Comparison of ENCODE assay signal across 16 mouse cellular contexts in the genomic region with DNA sequence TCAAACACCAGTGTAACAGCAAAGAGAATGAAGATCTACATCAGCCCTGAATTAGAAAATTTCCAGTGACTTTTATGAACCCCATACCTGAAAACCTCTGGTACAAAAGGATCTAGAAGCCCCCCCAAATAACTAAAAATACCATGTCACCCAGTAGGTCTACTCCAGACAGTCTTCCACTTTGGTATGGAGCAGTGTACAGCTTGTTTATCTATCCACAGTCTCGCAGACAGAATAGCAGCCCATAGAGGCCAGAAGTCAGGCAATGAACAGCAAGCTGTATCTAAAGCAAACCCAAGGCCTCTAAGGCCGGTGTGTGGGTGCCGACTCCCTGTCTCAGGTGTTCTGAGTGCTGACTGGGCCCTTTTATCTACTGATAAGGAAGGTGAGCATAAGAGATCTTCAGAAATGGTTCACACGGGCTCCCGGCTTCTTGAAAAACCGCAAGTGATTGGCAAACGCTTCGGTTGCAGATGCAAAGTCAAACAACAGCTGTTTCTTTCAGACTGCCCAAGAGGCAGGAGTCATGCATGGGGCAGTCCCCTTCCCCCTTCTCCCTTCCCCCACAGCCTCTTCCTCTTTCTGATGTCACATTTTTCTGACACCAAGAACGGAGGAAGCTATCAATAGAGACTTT. TPM values are rescaled to one million over a fixed set of nuclear protein-coding genes. Genes with fewer than 3 reads are reported as not detected.
DNase-seq lines count a peak whose midpoint lies in the region; ATAC-seq and TF ChIP-seq lines count a peak whose summit lies in the region.
"Had no signal": no experiment of that assay in that cellular context is flagged by ENCODE, and none has a peak within 500 bp of the region (broad histone marks: within the 10 kb centered on the region; RNA-seq: fewer than 3 reads in every experiment).

No protein-coding gene starts in this region.

- no peaks in the 10 kb centered on the region for H3K36me3 ChIP-seq in stomach, embryonic 15.5 days
- H3K36me3 ChIP-seq in embryonic facial prominence, embryonic 10.5 days (replicated peaks): no peaks in the 10 kb centered on the region
- no peaks in the 10 kb centered on the region for H3K36me3 ChIP-seq in hindbrain, embryonic 14.5 days (replicated peaks; ENCODE audit: control insufficient read depth, insufficient read depth)
- H3K36me3 ChIP-seq: embryonic facial prominence, embryonic 12.5 days; forebrain, embryonic 15.5 days; heart, embryonic 10.5 days; liver, embryonic 15.5 days; neural tube, embryonic 13.5 days had no signal

- no peak overlapping the region for H3K9ac ChIP-seq in stomach, embryonic 15.5 days
- no peak overlapping the region for H3K9ac ChIP-seq in hindbrain, embryonic 14.5 days
- H3K9ac ChIP-seq: embryonic facial prominence, embryonic 12.5 days; forebrain, embryonic 15.5 days; liver, embryonic 15.5 days; neural tube, embryonic 13.5 days had no signal

- no peak for TF ChIP-seq CTCF in lung, adult 2 months (IDR thresholded peaks at IDR 0.05; ENCODE audit: insufficient read depth, low read length)

- H3K27me3 ChIP-seq in stomach, embryonic 15.5 days (replicated peaks): no peaks in the 10 kb centered on the region
- H3K27me3 ChIP-seq in embryonic facial prominence, embryonic 10.5 days (replicated peaks; ENCODE audit: low read depth, poor library complexity, severe bottlenecking): peaks cover 50% of the 10 kb centered on the region
- H3K27me3 ChIP-seq in hindbrain, embryonic 14.5 days (ENCODE audit: control insufficient read depth, insufficient read depth, low read length): peaks cover 28% of the 10 kb centered on the region

- H3K27ac ChIP-seq in stomach, embryonic 15.5 days: 0 out of 2 replicates have a peak overlapping the region, but pooled peaks have one; percentile 1
- no peak overlapping the region for H3K27ac ChIP-seq in embryonic facial prominence, embryonic 10.5 days (replicated peaks)
- no peak overlapping the region for H3K27ac ChIP-seq in hindbrain, embryonic 14.5 days
- H3K27ac ChIP-seq: embryonic facial prominence, embryonic 12.5 days; forebrain, embryonic 15.5 days; heart, embryonic 10.5 days; liver, embryonic 15.5 days; neural tube, embryonic 13.5 days had no signal

- peak; percentile 73 to 77 for DNase-seq in lung, adult 18-20 months
- DNase-seq in lung, adult 2 months: no peak
- peak; percentile 71 for DNase-seq in induced T-regulatory cell, adult 2 months (ENCODE audit: low read depth)
- no peak for DNase-seq in embryonic facial prominence, embryonic 10.5 days (ENCODE audit: low spot score)
- DNase-seq in layer of hippocampus, adult 9-10 months (ENCODE audit: low spot score): no peak
- no peak for DNase-seq in hindbrain, embryonic 14.5 days (ENCODE audit: low spot score)
- DNase-seq: cerebellum, adult 11 months; kidney, adult 11 months; layer of hippocampus, postnatal 36 days had no signal

- no peaks in the 10 kb centered on the region; the same call in 1 of the 2 replicates for H3K4me1 ChIP-seq in lung, adult 2 months (ENCODE audit: control insufficient read depth, insufficient read depth, low read length)
- 0 out of 2 replicates have a peak, but pooled peaks cover 10% of the 10 kb centered on the region for H3K4me1 ChIP-seq in stomach, embryonic 15.5 days
- H3K4me1 ChIP-seq in embryonic facial prominence, embryonic 10.5 days: peaks cover 19% of the 10 kb centered on the region
- H3K4me1 ChIP-seq in hindbrain, embryonic 14.5 days (replicated peaks; ENCODE audit: control insufficient read depth, insufficient read depth, low read length): no peaks in the 10 kb centered on the region

- 38% methylated on average over 9 of the region's 9 CpGs for WGBS in lung, adult 2 months
- WGBS in stomach, embryonic 15.5 days: 38% methylated on average over 9 of the region's 9 CpGs
- WGBS in embryonic facial prominence, embryonic 10.5 days: 56% methylated on average over 9 of the region's 9 CpGs
- WGBS in hindbrain, embryonic 14.5 days: 69% methylated on average over 9 of the region's 9 CpGs

- TF ChIP-seq POLR2A in lung, adult 2 months (IDR thresholded peaks at IDR 0.05; ENCODE audit: borderline replicate concordance, extremely low read depth, low read depth, low read length): no peak

- peak; percentile 95 for ATAC-seq in megakaryocyte, adult 5-6 weeks (ENCODE audit: poor library complexity, severe bottlenecking)
- peak; percentile 38; the same call in 1 of the 2 replicates for ATAC-seq in stomach, embryonic 15.5 days (ENCODE audit: insufficient read depth, low FRiP score, low read depth)
- ATAC-seq in hindbrain, embryonic 14.5 days (ENCODE audit: low FRiP score): no peak
- ATAC-seq: forebrain, embryonic 15.5 days had no signal

- no peaks in the 10 kb centered on the region for H3K9me3 ChIP-seq in stomach, embryonic 15.5 days
- no peaks in the 10 kb centered on the region for H3K9me3 ChIP-seq in embryonic facial prominence, embryonic 10.5 days
- H3K9me3 ChIP-seq in hindbrain, embryonic 14.5 days (ENCODE audit: control insufficient read depth, low read length): no peaks in the 10 kb centered on the region
- H3K9me3 ChIP-seq: forebrain, embryonic 15.5 days; heart, embryonic 10.5 days; liver, embryonic 15.5 days; neural tube, embryonic 13.5 days had no signal

- H3K4me3 ChIP-seq in lung, adult 2 months (replicated peaks; ENCODE audit: extremely low read depth, low read depth, low read length): no peak overlapping the region
- no peak overlapping the region for H3K4me3 ChIP-seq in stomach, embryonic 15.5 days (replicated peaks)
- no peak overlapping the region for H3K4me3 ChIP-seq in embryonic facial prominence, embryonic 10.5 days
- no peak overlapping the region for H3K4me3 ChIP-seq in hindbrain, embryonic 14.5 days (replicated peaks; ENCODE audit: low read length)
- H3K4me3 ChIP-seq: embryonic facial prominence, embryonic 12.5 days; forebrain, embryonic 15.5 days; heart, embryonic 10.5 days; liver, embryonic 15.5 days; neural tube, embryonic 13.5 days had no signal

- no peak overlapping the region for H3K4me2 ChIP-seq in stomach, embryonic 15.5 days
- no peak overlapping the region for H3K4me2 ChIP-seq in hindbrain, embryonic 14.5 days (replicated peaks)
- H3K4me2 ChIP-seq: embryonic facial prominence, embryonic 12.5 days; forebrain, embryonic 15.5 days; liver, embryonic 15.5 days; neural tube, embryonic 13.5 days had no signal

RNA-seq across cellular contexts. Expression of gene Plekhg3, which starts 3.3 kb away (rescaled TPM):
- 19.5 and 20.4 TPM in 2 replicates for polyA plus RNA-seq in lung, adult 2 months (2012; rRNA removed)
- 40.4 and 44.3 TPM in 2 replicates for total RNA-seq in megakaryocyte, adult 5-6 weeks (2015)
- 46.6 and 50.5 TPM in 2 replicates for total RNA-seq in megakaryocyte, adult 5-6 weeks (2017)
- polyA plus RNA-seq in stomach, embryonic 15.5 days (2015; fragmentation: Nextera tagmentation; extraction: Ambion mirVana): 11.5 and 13.9 TPM in 2 replicates
- polyA plus RNA-seq in embryonic facial prominence, embryonic 10.5 days (2016; fragmentation: Nextera tagmentation; extraction: Ambion mirVana): 3.3 and 3.9 TPM in 2 replicates
- polyA plus RNA-seq in hindbrain, embryonic 14.5 days (2014; fragmentation: Nextera tagmentation; extraction: Ambion mirVana): 1.3 and 1.6 TPM in 2 replicates

Comparison
In these comparisons a context has a peak if more than half of its experiments do, and no peak if none do; other contexts are left out.
1. DNase-seq: peak in lung, adult 18-20 months (2 of 2) and induced T-regulatory cell, adult 2 months (single experiment); none in lung, adult 2 months (single experiment), embryonic facial prominence, embryonic 10.5 days (single experiment), layer of hippocampus, adult 9-10 months (single experiment) and hindbrain, embryonic 14.5 days (single experiment).